Mouse (Mus musculus) hindbrain, embryonic 15.5 days (tissue): Measurements from ENCODE around the gene Mylk. TPM values are rescaled to one million over a fixed set of nuclear protein-coding genes. Genes with fewer than 3 reads are reported as not detected.

Source experiments
- ATAC-seq: fragments of 200-750 bp; cut with Nextera tagmentation; 2 replicates; pipeline ENCODE4 v1.8.0; 2017; ENCODE audit warnings: low read depth, moderate number of reproducible peaks, moderate TSS enrichment; ENCODE audit not compliant: low FRiP score
- H3K27ac ChIP-seq: fragments of 300-500 bp; sonication (generic); replicated peaks from 2 replicates; pipeline ENCODE4 v1.5.1; 2015; ENCODE audit warnings: mild to moderate bottlenecking, inconsistent platforms
- H3K27me3 ChIP-seq: fragments of 300-500 bp; sonication (generic); 2 replicates; pipeline ENCODE4 v1.6.1; 2015; ENCODE audit warnings: control low read depth, inconsistent platforms
- H3K36me3 ChIP-seq: fragments of 300-500 bp; sonication (generic); 2 replicates; pipeline ENCODE4 v1.6.1; 2015; ENCODE audit warnings: control low read depth, inconsistent platforms
- H3K4me1 ChIP-seq: fragments of 300-500 bp; sonication (generic); replicated peaks from 2 replicates; pipeline ENCODE4 v1.6.1; 2015; ENCODE audit warnings: control low read depth, inconsistent platforms
- H3K4me2 ChIP-seq: fragments of 300-500 bp; sonication (generic); 2 replicates; pipeline ENCODE4 v1.6.1; 2015; ENCODE audit warnings: moderate library complexity, mild to moderate bottlenecking, inconsistent platforms
- H3K4me3 ChIP-seq: fragments of 300-500 bp; sonication (generic); 2 replicates; pipeline ENCODE4 v1.5.1; 2015; ENCODE audit warnings: mild to moderate bottlenecking, inconsistent platforms
- H3K9ac ChIP-seq: fragments of 300-500 bp; sonication (generic); 2 replicates; pipeline ENCODE4 v1.6.1; 2015; ENCODE audit warnings: inconsistent platforms
- H3K9me3 ChIP-seq: fragments of 300-500 bp; sonication (generic); 2 replicates; pipeline ENCODE4 v1.6.1; 2016; ENCODE audit warnings: control low read depth, inconsistent platforms
- WGBS: fragments of 180-500 bp; shearing (Covaris S2); methylation state at CpG from one replicate; pipeline ENCODE4 v1.1.7; 2015; 5-methylcytosine and 5-hydroxymethylcytosine counted together
- polyA plus RNA-seq: library from polyadenylated mRNA; unstranded; fragments of >200 nt; fragmentation: Nextera tagmentation; extraction: Ambion mirVana; gene quantifications from 2 replicates; pipeline ENCODE4 v1.2.1, GENCODE M21; 2015

Mylk gene
- polyA plus RNA-seq, 1 experiment from 2014 or later = 5.3 TPM

DNA sequence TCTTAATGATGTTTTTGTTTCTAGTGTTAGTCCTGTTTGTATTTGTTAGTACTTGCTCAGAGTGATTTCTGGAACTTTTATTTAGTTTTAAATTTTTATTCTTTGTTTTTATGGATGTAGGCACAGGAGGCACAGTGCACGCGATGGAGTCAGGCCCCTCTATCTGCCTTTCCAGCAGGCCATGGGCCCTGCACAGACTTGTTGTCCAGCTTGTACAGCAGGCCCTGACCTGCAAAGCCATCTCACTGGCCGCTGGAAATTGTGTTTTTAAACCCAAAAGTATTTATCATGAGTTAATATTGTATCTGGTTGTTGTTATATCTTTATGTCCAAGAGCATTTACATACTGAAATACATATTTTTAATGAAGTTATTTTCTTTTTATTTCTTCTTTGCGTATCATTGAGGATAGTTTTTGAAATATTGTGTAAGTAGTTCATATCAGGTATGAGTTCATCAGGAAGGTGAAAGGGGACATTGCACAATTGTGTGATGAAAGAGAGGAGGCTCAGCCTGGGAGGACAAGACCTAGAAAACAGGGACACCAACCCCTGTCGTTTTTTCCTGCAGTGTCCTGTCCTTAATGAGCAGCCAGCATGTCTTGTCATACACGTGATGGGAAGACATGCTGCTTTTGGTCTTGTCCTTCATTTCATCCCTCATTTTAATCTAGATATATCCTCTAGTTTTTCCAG is 301.2 kb downstream of the Mylk start:
- ATAC-seq = no peak
- Histone ChIP-seq H3K27me3 (no peaks in the 10 kb centered on the region), H3K27ac (no peak overlapping the region), H3K4me1 (peaks cover 4% of the 10 kb centered on the region; the same call in 1 of the 2 replicates), H3K9ac (no peak overlapping the region), H3K4me2 (no peak overlapping the region), H3K4me3 (no peak overlapping the region), H3K36me3 (peaks cover 8% of the 10 kb centered on the region; the same call in 1 of the 2 replicates), H3K9me3 (no peaks in the 10 kb centered on the region)
- WGBS = 84% methylated on average over 6 of the region's 6 CpGs

DNA sequence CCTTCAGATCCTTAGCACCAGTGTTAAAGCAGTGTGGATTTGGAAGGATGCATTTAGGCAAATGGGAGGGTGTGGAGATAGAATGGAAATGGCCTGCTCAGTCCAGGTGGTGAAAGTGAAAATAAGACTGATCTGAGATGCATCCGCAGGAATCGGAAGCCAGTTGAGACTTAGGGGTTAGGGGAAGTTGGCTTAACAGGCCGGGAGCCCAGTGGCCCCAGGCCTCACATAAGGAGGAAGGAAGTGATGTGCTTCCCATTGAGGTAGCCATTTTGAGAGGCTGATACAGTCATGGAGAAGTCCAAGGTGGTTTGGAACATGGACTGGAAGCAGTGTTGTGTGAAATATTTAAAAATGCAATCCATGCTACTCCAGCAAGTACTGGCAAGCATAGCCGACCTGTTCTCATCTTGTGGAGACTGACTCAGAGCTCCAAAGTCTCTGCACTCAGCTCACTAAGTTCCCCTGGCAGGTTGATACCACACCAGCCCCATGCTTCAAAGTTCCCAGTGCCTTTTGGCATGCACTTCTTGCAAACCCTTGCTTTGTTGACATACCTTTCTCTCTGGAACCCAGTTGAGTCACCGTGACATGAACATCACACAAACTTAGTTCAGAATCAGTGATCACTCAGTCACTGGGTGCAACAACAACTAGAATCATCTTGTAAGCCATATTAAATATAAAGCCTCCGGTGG is 302.4 kb downstream of the Mylk start:
- Histone ChIP-seq H3K9me3 (no peaks in the 10 kb centered on the region), H3K4me1 (peaks cover 4% of the 10 kb centered on the region; the same call in 1 of the 2 replicates), H3K27ac (no peak overlapping the region), H3K4me2 (no peak overlapping the region), H3K27me3 (no peaks in the 10 kb centered on the region), H3K4me3 (no peak overlapping the region), H3K9ac (no peak overlapping the region), H3K36me3 (peaks cover 3% of the 10 kb centered on the region; the same call in 1 of the 2 replicates)
- 94% methylated on average over 6 of the region's 6 CpGs for WGBS
- no peak for ATAC-seq

DNA sequence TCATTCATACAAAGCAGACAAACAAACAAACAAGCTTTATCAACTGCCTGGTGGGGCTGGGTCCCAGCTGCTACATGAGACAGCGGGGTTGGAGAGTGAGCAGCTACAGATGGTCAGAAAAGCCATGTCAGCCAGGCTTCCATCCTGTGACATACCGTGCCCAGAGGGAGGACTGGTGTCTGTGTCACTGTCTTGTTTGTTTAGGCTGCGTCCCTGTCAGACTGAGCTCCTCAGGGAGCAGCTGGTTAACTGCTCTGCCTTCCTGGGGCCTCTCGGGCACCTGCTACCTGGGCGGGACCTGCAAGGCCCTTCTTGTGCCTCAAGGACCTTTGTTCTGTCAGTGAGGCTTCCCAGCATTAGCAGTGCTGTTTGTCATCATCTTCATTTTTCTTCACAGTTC is 306.1 kb downstream of the Mylk start:
- no peak overlapping the region for H3K27ac ChIP-seq
- H3K4me3 ChIP-seq = no peak overlapping the region
- H3K27me3 ChIP-seq = no peaks in the 10 kb centered on the region
- no peaks in the 10 kb centered on the region for H3K9me3 ChIP-seq
- no peak overlapping the region for H3K4me2 ChIP-seq
- no peaks in the 10 kb centered on the region for H3K36me3 ChIP-seq
- H3K4me1 ChIP-seq = peaks cover 4% of the 10 kb centered on the region; the same call in 1 of the 2 replicates
- 30% methylated on average over 5 of the region's 5 CpGs for WGBS
- no peak for ATAC-seq
- H3K9ac ChIP-seq = no peak overlapping the region

Other genes starting within 250 kb of the Mylk start
- gene Kalrn, start 171.7 kb upstream of the Mylk start, polyA plus RNA-seq = 24.6 and 26.5 TPM in 2 replicates
- not detected in 2 replicates for gene Ropn1, start 95.3 kb upstream of the Mylk start, polyA plus RNA-seq
- 3.3 and 3.8 TPM in 2 replicates for gene Ccdc14, start 54.6 kb upstream of the Mylk start, polyA plus RNA-seq